Mouse (Mus musculus) heart, postnatal 0 days (tissue): Measurements from ENCODE around the gene Lasp1. TPM values are rescaled to one million over a fixed set of nuclear protein-coding genes. Genes with fewer than 3 reads are reported as not detected.

Experiments used
- ATAC-seq: fragments of 200-750 bp; cut with Nextera tagmentation; 2 replicates; pipeline ENCODE4 v1.8.0; 2017; ENCODE audit warnings: low read depth, moderate number of reproducible peaks, moderate library complexity; ENCODE audit not compliant: insufficient read depth
- DNase-seq: peaks from one replicate; pipeline ENCODE4 v3.0.0-alpha.2; 2016; ENCODE audit warnings: low spot score
- H3K27ac ChIP-seq: fragments of 300-500 bp; sonication (generic); 2 replicates; pipeline ENCODE4 v1.5.1; 2014; ENCODE audit warnings: low read depth, mild to moderate bottlenecking
- H3K27me3 ChIP-seq: fragments of 300-500 bp; sonication (generic); 2 replicates; pipeline ENCODE4 v1.6.1; 2014; ENCODE audit warnings: low read length, mixed read lengths; ENCODE audit not compliant: control insufficient read depth, insufficient read depth
- H3K36me3 ChIP-seq: fragments of 300-500 bp; sonication (generic); replicated peaks from 2 replicates; pipeline ENCODE4 v1.6.1; 2014; ENCODE audit warnings: low read length, mixed read lengths; ENCODE audit not compliant: control insufficient read depth, insufficient read depth
- H3K4me1 ChIP-seq: fragments of 300-500 bp; sonication (generic); 2 replicates; pipeline ENCODE4 v1.6.1; 2014; ENCODE audit warnings: antibody characterized with exemption; ENCODE audit not compliant: control insufficient read depth, insufficient read depth
- H3K4me2 ChIP-seq: fragments of 300-500 bp; sonication (generic); 2 replicates; pipeline ENCODE4 v1.6.1; 2014; ENCODE audit warnings: low read depth, mild to moderate bottlenecking, low read length, moderate library complexity
- H3K4me3 ChIP-seq: fragments of 300-500 bp; sonication (generic); 2 replicates; pipeline ENCODE4 v1.5.1; 2014; ENCODE audit warnings: low read depth, low read length
- H3K9ac ChIP-seq: fragments of 300-500 bp; sonication (generic); replicated peaks from 2 replicates; pipeline ENCODE4 v1.6.1; 2014; ENCODE audit warnings: low read depth, low read length, mixed read lengths
- H3K9me3 ChIP-seq: fragments of 300-500 bp; sonication (generic); replicated peaks from 2 replicates; pipeline ENCODE4 v1.6.1; 2016; ENCODE audit warnings: low read length; ENCODE audit not compliant: control insufficient read depth
- CTCF ChIP-seq: IDR thresholded peaks from 2 replicates; pipeline ENCODE4 v1.5.1; 2016; ENCODE audit warnings: antibody characterized with exemption, control low read depth, low read depth
- EP300 ChIP-seq: IDR thresholded peaks from 2 replicates; pipeline ENCODE4 v1.6.1; 2016; ENCODE audit warnings: antibody characterized with exemption, low read depth
- WGBS: fragments of 180-500 bp; shearing (Covaris S2); extraction: QIAGEN DNeasy Blood & Tissue Kit; methylation state at CpG from one replicate; pipeline ENCODE4 v1.1.7; 2014; 5-methylcytosine and 5-hydroxymethylcytosine counted together
- polyA plus RNA-seq: library from polyadenylated mRNA; unstranded; fragments of >200 nt; fragmentation: Nextera tagmentation; extraction: Ambion mirVana; gene quantifications from 2 replicates; pipeline ENCODE4 v1.2.1, GENCODE M21; 2015
- total RNA-seq: library from RNA; depleted of rRNA; stranded (reverse); fragments of >200 nt; gene quantifications from 2 replicates; pipeline ENCODE4 v1.2.3, GENCODE M21; 2014; ENCODE audit warnings: low replicate concordance

Lasp1 gene
- total and polyA plus RNA-seq, 2 experiments from 2014 or later = 27.8 to 45.7 TPM

DNA sequence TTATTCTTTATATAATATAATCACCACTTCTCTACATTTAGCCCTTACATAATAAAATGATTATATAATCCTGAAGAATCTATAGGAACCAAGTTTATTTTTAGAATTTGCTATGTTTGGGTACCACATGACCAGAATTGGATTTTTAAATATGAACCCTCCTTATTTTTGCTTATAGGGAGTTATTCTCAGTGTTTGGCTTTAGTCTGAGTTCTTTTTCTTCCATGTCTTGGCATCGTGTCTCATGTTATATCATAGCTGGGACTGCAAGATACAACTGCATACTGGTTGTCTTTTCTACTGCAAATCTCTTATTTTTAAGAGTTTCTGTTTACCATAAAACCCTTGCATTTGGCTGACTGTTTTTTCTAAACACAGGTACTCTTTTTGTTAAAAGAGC, 75.6 kb downstream of the Lasp1 start:
- Histone ChIP-seq H3K9ac (no peak overlapping the region), H3K4me1 (no peaks in the 10 kb centered on the region), H3K4me2 (no peak overlapping the region), H3K27ac (no peak overlapping the region), H3K9me3 (no peaks in the 10 kb centered on the region), H3K36me3 (no peaks in the 10 kb centered on the region), H3K27me3 (no peaks in the 10 kb centered on the region), H3K4me3 (no peak overlapping the region)
- TF ChIP-seq CTCF = no peak
- no peak for TF ChIP-seq EP300
- ATAC-seq (no peak), DNase-seq (no peak)
- WGBS = 85% methylated on average over 1 of the region's 1 CpGs

DNA sequence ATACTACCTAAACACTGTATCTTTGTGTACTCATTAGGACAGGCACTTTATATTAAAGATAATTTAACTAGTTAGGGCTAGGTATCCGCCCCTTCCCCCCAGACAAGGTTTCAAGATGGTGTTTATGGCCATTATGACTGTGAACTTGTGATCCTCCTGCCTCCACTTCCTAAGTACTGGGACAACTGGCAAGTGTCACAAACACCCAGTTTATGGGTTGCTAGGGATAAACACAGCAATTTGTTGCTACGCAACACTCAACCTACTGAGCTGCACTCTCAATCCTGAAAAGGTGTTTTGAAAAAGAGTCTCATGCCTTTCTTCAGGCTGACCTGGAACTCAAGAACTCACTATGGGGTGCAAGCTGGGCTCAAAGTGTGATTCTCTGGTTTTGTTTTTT, 78.5 kb downstream of the Lasp1 start:
- Histone ChIP-seq H3K4me2 (no peak overlapping the region), H3K27me3 (no peaks in the 10 kb centered on the region), H3K9ac (no peak overlapping the region), H3K36me3 (no peaks in the 10 kb centered on the region), H3K4me1 (no peaks in the 10 kb centered on the region), H3K4me3 (no peak overlapping the region), H3K27ac (no peak overlapping the region), H3K9me3 (no peaks in the 10 kb centered on the region)
- TF ChIP-seq CTCF (no peak), EP300 (no peak)
- 69% methylated on average over 2 of the region's 2 CpGs for WGBS
- ATAC-seq = no peak
- no peak for DNase-seq

DNA sequence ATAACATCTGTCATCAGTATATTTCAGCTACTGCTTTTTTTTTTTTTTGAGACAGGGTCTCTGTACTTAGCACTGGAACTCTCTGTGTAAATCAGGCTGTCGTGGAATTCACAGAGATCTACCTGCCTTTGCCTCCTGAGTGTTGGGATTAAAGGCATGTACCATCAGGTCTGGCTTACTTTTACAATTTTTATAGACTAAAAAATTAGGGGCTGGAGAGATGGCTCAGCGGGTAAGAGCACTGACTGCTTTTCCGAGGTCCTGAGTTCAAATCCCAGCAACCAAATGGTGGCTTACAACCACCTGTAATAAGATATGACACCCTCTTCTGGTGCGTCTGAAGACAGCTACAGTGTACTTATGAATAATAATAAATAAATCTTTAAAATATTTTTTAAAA, 81.6 kb downstream of the Lasp1 start:
- Histone ChIP-seq H3K27me3 (no peaks in the 10 kb centered on the region), H3K9ac (no peak overlapping the region), H3K36me3 (no peaks in the 10 kb centered on the region), H3K4me1 (no peaks in the 10 kb centered on the region), H3K27ac (no peak overlapping the region), H3K4me3 (no peak overlapping the region), H3K9me3 (no peaks in the 10 kb centered on the region), H3K4me2 (no peak overlapping the region)
- TF ChIP-seq EP300 (no peak), CTCF (no peak)
- no peak for DNase-seq
- no peak for ATAC-seq
- 94% methylated on average over 4 of the region's 4 CpGs for WGBS

DNA sequence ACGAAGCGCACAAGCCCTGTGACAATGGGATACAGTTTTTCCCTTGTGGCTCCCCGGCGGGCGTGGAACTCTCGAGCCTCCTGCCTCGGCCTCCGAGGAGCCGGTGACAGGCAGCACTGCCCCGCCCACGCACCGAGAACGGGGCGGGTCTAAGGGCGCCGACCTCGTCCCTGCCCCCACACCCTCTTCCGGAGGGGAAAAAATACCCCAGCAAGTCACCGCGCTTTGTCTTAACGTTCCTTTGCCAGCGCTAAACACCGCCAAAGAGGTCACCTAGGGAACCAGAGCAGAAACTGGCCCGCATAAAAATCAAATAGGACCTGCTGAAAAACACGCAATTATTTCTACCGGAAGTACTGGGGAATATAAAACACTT, 84.7 kb downstream of the Lasp1 start:
- DNase-seq (peak; percentile 57), ATAC-seq (peak; percentile 42)
- no peaks in the 10 kb centered on the region for H3K4me1 ChIP-seq
- TF ChIP-seq EP300 = peak; percentile 45; the same call in 1 of the 2 replicates
- no peak for TF ChIP-seq CTCF
- no peaks in the 10 kb centered on the region for H3K9me3 ChIP-seq
- no peaks in the 10 kb centered on the region for H3K36me3 ChIP-seq
- peak overlapping the region; percentile 65 for H3K4me2 ChIP-seq
- H3K4me3 ChIP-seq = peak overlapping the region; percentile 50
- H3K27ac ChIP-seq = peak overlapping the region; percentile 65
- 0 out of 2 replicates have a peak overlapping the region, but pooled peaks have one; percentile 29 for H3K9ac ChIP-seq
- 3% methylated on average over 26 of the region's 26 CpGs for WGBS
- no peaks in the 10 kb centered on the region for H3K27me3 ChIP-seq

DNA sequence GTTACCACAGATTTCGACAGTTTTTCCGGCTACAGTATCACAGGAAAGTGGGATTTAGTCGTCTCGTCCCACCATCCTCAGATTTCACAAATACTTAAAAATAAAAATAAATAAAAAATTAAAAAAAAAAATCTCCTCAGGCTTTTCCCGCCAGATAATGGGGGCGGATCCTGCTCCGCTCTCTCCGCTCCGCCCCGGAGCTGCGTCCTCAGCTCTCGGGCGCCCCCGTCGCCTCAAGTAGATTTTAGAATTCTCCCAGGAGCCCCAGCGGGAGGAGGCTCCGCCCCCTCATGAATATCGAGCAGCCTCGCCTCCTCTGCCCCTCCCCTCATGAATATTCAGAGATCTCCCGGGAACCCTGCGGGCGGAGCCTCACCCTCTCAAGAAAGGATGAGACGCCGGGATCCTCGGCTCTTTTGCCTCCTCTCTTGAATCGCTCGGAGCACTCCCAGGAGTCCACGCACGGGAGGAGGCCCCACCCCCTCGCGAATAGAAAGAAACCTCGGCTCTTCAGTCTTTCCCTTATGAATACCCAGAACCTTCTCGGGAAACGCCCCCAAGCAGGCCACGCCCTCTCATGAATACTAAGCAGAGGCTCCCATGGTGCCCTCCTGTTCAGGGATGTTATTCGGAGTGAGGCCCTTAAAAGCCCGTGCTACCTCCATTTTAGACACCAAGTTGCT, 85.3 kb downstream of the Lasp1 start, which contains the start of gene Fbxo47:
Gene Fbxo47 (minus strand): TSS at position 237 of the 683 bp plus-strand sequence.
- ATAC-seq = peak; percentile 93
- DNase-seq = peak; percentile 97

More for the DNA sequence above, 85.3 kb downstream of the Lasp1 start, which contains the start of gene Fbxo47:
- Histone ChIP-seq H3K27me3 (no peaks in the 10 kb centered on the region), H3K4me2 (peak within 1 kb of the TSS; percentile 65), H3K9ac (peak within 1 kb of the TSS; percentile 29; the same call in 1 of the 2 replicates), H3K27ac (peak within 1 kb of the TSS; percentile 82), H3K4me3 (peak within 1 kb of the TSS; percentile 50), H3K36me3 (no peaks in the 10 kb centered on the region), H3K9me3 (no peaks in the 10 kb centered on the region), H3K4me1 (no peaks in the 10 kb centered on the region)
- WGBS = under 1% methylated on average over 37 of the region's 37 CpGs
- TF ChIP-seq EP300 (no peak; the same call in 1 of the 2 replicates), CTCF (peak; percentile 65)
